9 mouse cellular contexts compared by ENCODE assay signal in genomic region chr9:102719936-102720566, GRCm38 (mm10). TPM values are rescaled to one million over a fixed set of nuclear protein-coding genes. Genes with fewer than 3 reads are reported as not detected.
DNase-seq lines count a peak whose midpoint lies in the region; ATAC-seq and TF ChIP-seq lines count a peak whose summit lies in the region.
"Had no signal": no experiment of that assay in that cellular context is flagged by ENCODE, and none has a peak within 500 bp of the region (broad histone marks: within the 10 kb centered on the region; RNA-seq: fewer than 3 reads in every experiment).

No protein-coding gene starts in this region.

- no peak for TF ChIP-seq CTCF in kidney, adult 2 months (conservative IDR thresholded peaks at IDR 0.05; ENCODE audit: insufficient read depth, insufficient read length, low read depth, low read length)

- H3K4me1 ChIP-seq in heart, embryonic 11.5 days (ENCODE audit: control insufficient read depth, insufficient read depth, low read length), result peaks cover 70% of the 10 kb centered on the region
- H3K4me1 ChIP-seq in forebrain, embryonic 10.5 days, result peaks cover 88% of the 10 kb centered on the region
- H3K4me1 ChIP-seq in kidney, adult 2 months (ENCODE audit: control insufficient read depth, insufficient read depth, low read length), result peaks cover 47% of the 10 kb centered on the region
- H3K4me1 ChIP-seq in midbrain, embryonic 16.5 days (ENCODE audit: control insufficient read depth, insufficient read depth, low read length), result peaks cover 54% of the 10 kb centered on the region

- ATAC-seq in heart, embryonic 11.5 days (replicated peaks; ENCODE audit: insufficient number of reproducible peaks, low FRiP score, low TSS enrichment), result no peak
- no peak for ATAC-seq in midbrain, embryonic 16.5 days
- ATAC-seq in erythroblast, adult 5-6 weeks (replicated peaks; ENCODE audit: low FRiP score, poor library complexity, severe bottlenecking), result no peak
- ATAC-seq: Patski had no signal

- H3K27ac ChIP-seq in heart, embryonic 11.5 days (ENCODE audit: low read depth, low read length), result peak overlapping the region; percentile 65
- H3K27ac ChIP-seq in forebrain, embryonic 10.5 days, result peak overlapping the region; percentile 97
- peak overlapping the region; percentile 62 for H3K27ac ChIP-seq in kidney, adult 2 months (ENCODE audit: insufficient read depth, low read depth, low read length)
- H3K27ac ChIP-seq in midbrain, embryonic 16.5 days (ENCODE audit: low read length), result peak overlapping the region; percentile 98

- peak overlapping the region; percentile 100 for H3K9ac ChIP-seq in heart, embryonic 11.5 days (ENCODE audit: low read depth, low read length)
- H3K9ac ChIP-seq in midbrain, embryonic 16.5 days (ENCODE audit: low read depth, low read length), result peak overlapping the region; percentile 98

- intact Hi-C loops in heart, postnatal 25 days (cut with DNase I), result no loop called here

- H3K36me3 ChIP-seq in heart, embryonic 11.5 days (ENCODE audit: control insufficient read depth, insufficient read depth, low read length), result peaks cover 38% of the 10 kb centered on the region
- peaks cover 53% of the 10 kb centered on the region for H3K36me3 ChIP-seq in forebrain, embryonic 10.5 days (replicated peaks)
- H3K36me3 ChIP-seq in kidney, adult 2 months (ENCODE audit: control insufficient read depth, insufficient read depth, low read length), result peaks cover 8% of the 10 kb centered on the region
- H3K36me3 ChIP-seq in midbrain, embryonic 16.5 days (ENCODE audit: control insufficient read depth, insufficient read depth, low read length), result peaks cover 18% of the 10 kb centered on the region

- peak overlapping the region; percentile 69 for H3K4me2 ChIP-seq in heart, embryonic 11.5 days
- peak overlapping the region; percentile 96 for H3K4me2 ChIP-seq in midbrain, embryonic 16.5 days (ENCODE audit: low read length)

- 46% methylated on average over 17 of the region's 17 CpGs for WGBS in heart, embryonic 11.5 days (ENCODE audit: insufficient replicate concordance)
- 78% methylated on average over 17 of the region's 17 CpGs for WGBS in forebrain, embryonic 10.5 days
- WGBS in kidney, adult 2 months, result 31% methylated on average over 17 of the region's 17 CpGs
- WGBS in midbrain, embryonic 16.5 days, result 44% methylated on average over 17 of the region's 17 CpGs

- no peaks in the 10 kb centered on the region for H3K9me3 ChIP-seq in heart, embryonic 11.5 days (replicated peaks; ENCODE audit: control insufficient read depth, low read length)
- no peaks in the 10 kb centered on the region for H3K9me3 ChIP-seq in forebrain, embryonic 10.5 days
- H3K9me3 ChIP-seq in midbrain, embryonic 16.5 days (replicated peaks; ENCODE audit: control insufficient read depth, low read length, poor library complexity, severe bottlenecking), result no peaks in the 10 kb centered on the region

- peak overlapping the region; percentile 90 for H3K4me3 ChIP-seq in heart, embryonic 11.5 days (ENCODE audit: low read depth, low read length)
- peak overlapping the region; percentile 67 for H3K4me3 ChIP-seq in forebrain, embryonic 10.5 days
- peak overlapping the region; percentile 58 for H3K4me3 ChIP-seq in kidney, adult 2 months (ENCODE audit: insufficient read depth, low read depth, low read length)
- peak overlapping the region; percentile 87 for H3K4me3 ChIP-seq in midbrain, embryonic 16.5 days (ENCODE audit: low read depth, low read length)

- DNase-seq in heart, postnatal 25 days (ENCODE audit: low spot score), result no peak
- no peak for DNase-seq in forebrain, embryonic 10.5 days (ENCODE audit: extremely low spot score, low spot score)
- peak; percentile 32 for DNase-seq in kidney, adult 2 months
- no peak for DNase-seq in thymus, postnatal 4 days
- DNase-seq in cerebellum, adult 18-20 months, result no peak

- H3K27me3 ChIP-seq in heart, embryonic 11.5 days (ENCODE audit: control insufficient read depth, insufficient read depth, low read length), result no peaks in the 10 kb centered on the region
- peaks cover 8% of the 10 kb centered on the region; the same call in 1 of the 2 replicates for H3K27me3 ChIP-seq in forebrain, embryonic 10.5 days (ENCODE audit: poor library complexity, severe bottlenecking)
- no peaks in the 10 kb centered on the region for H3K27me3 ChIP-seq in kidney, adult 2 months (replicated peaks; ENCODE audit: control insufficient read depth, insufficient read depth, low read length)
- no peaks in the 10 kb centered on the region for H3K27me3 ChIP-seq in midbrain, embryonic 16.5 days (ENCODE audit: control insufficient read depth, insufficient read depth, low read depth, low read length)
- H3K27me3 ChIP-seq: Patski had no signal

- TF ChIP-seq POLR2A in kidney, adult 2 months (IDR thresholded peaks at IDR 0.05; ENCODE audit: low read depth, low read length), result no peak

RNA-seq across cellular contexts. Expression of gene Amotl2, which starts 3.6 kb away (rescaled TPM):
- polyA plus RNA-seq in heart, embryonic 11.5 days (2014; fragmentation: Nextera tagmentation; extraction: Ambion mirVana), result 28.7 and 33.7 TPM in 2 replicates
- 10 to 100 TPM; 56.4 to 59.5 TPM for total RNA-seq in heart, postnatal 25 days (2021)
- polyA plus RNA-seq in forebrain, embryonic 10.5 days (2016; fragmentation: Nextera tagmentation; extraction: Ambion mirVana), result 49.9 and 51.9 TPM in 2 replicates
- polyA plus RNA-seq in kidney, adult 2 months (2012; rRNA removed), result 37.7 and 40.5 TPM in 2 replicates
- polyA plus RNA-seq in midbrain, embryonic 16.5 days (2015; fragmentation: Nextera tagmentation; extraction: Ambion mirVana), result 58.4 and 62.9 TPM in 2 replicates
- total RNA-seq in erythroblast, adult 5-6 weeks (2015; ENCODE audit: low replicate concordance), result 0.19 and 0.63 TPM in 2 replicates
- 2.5 and 3.7 TPM in 2 replicates for total RNA-seq in erythroblast, adult 5-6 weeks (2017; ENCODE audit: low replicate concordance)
